Mouse (Mus musculus) cerebellum, adult 11-12 months (tissue): ENCODE data around the gene Mgat5b.
"Not testable (repeated sequence)": the region's sequence is repeated elsewhere in the genome, so short reads cannot be mapped to it uniquely, and the experiment has no call there.

Experiments
- DNase-seq: peaks from one replicate; pipeline ENCODE4 v3.0.0; 2022

Gene Mgat5b

GRCm38 (mm10) chr11:116918323-116919185, at the start of gene Mgat5b:
Mgat5b (plus strand) TSS chr11:116918863.
- DNase-seq = peak; percentile 73

GRCm38 (mm10) chr11:116869223-116869622, 49.4 kb upstream of the Mgat5b start:
- no peak for DNase-seq

GRCm38 (mm10) chr11:116869641-116870040, 49.0 kb upstream of the Mgat5b start:
- DNase-seq = no peak

DNA sequence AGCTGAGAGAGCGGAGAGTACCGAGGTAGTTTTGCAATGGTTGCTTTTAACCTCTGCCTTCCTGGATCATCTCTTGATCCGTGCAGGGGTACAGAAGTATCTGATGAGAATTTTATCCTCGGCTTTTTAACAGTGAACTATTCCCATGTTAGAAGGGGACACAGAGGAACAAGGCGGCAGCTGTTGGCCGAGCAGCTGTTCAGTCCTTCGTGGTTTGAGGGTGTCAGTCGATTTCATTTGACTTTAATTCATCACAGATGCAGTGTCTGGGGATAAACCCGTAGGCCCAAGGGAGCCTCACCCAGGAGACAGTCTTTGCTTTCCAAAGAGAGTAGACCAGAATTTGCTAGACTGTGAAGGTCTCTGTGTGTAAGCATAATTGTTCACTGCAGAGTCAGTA, 47.1 kb upstream of the Mgat5b start:
- no peak for DNase-seq

- DNase-seq = no peak
These were observed 44.7 kb upstream of the Mgat5b start for GRCm38 (mm10) chr11:116873987-116874386.

GRCm38 (mm10) chr11:116878454-116878853, 40.2 kb upstream of the Mgat5b start:
- no peak for DNase-seq

- DNase-seq = no peak
These were observed 37.8 kb upstream of the Mgat5b start for GRCm38 (mm10) chr11:116880839-116881238.

GRCm38 (mm10) chr11:116881440-116881839, 37.2 kb upstream of the Mgat5b start:
- no peak for DNase-seq

- DNase-seq = no peak
These were observed 36.2 kb upstream of the Mgat5b start for GRCm38 (mm10) chr11:116882446-116882845.

DNA sequence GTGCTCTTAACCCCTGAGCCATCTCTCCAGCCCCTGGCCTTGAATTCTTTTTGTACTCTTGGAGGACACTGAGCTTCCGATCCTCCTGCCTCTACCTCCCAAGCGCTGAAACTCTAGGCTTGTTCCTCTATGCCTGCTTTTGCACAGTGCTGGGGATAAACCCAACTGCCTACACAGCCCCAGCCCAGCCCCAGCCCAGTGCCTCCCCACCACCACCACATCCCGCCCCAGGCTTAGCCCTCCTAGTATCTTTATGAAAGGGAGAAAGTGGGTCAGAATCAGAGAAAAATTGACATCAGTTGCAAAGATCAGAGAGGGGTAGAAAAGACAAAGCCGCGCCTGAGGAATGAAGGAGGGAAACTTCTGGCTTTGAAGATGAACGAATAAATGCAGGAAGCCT, 34.6 kb upstream of the Mgat5b start:
- DNase-seq = no peak

- peak; percentile 71 for DNase-seq
These were observed 33.1 kb upstream of the Mgat5b start for GRCm38 (mm10) chr11:116885275-116886151.

DNA sequence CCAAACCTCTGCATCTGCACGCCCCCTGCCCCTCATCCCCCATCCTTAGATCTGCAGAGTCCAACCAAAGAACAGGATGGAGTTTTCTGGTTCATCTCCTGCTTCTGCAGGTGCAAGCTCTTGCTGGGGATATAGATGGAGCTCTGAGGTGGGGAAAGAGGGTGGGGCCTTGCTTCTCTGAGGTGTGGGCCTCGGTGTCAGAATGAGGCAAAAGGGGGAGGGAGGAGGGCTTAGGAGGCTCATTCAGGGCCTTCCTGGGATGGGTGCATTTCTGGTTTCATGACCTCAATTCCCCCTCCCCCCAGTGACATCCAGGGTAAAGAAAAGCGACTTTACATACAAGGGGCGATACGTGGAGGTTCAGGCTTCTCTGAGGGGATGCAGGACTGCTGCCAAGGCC, 31.5 kb upstream of the Mgat5b start:
- DNase-seq = no peak

DNA sequence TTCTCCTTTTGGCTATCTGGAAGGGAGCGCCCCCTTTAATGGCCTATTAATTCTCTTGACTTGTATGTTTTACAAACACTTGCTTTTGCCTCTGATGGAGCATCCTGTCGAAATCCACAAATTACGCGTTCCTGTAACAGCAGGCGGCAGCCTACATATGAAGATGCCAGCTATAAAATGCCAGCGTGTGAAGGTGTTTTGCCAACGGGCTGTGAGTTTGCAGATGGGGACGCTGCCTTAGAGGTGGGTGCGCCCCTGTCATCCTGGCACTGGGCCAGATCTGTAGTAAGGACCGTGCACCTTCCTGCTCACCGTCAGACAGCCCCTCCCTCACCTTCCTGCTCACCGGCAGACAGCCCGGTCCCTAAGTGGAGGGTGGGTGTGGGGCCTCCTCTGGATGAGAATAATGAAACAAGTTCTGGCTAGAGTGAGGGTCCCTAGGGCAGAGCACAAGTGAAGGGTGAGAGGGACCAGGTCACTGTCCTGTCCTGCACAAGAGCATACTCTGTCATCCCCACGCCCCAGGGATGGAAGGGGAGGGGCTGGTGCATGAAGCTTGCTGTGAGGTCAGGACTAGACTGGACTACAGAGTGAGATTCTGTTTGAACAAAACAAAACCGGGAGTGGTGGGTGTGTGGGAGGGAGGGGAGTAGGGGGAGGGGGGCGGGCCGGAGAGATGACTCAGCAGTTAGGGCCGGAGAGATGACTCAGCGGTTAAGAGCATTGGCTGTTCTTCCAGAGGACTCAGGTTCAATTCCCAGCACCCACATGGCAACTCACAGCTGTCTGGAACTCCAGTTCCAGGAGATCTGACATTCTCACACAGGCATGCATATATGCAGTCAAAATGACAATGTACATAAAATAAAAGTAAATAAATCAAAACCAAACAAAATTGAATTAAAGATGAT, 24.9 kb upstream of the Mgat5b start:
- no peak for DNase-seq

- DNase-seq = no peak
These were observed 23.3 kb upstream of the Mgat5b start for GRCm38 (mm10) chr11:116895402-116895801.

DNA sequence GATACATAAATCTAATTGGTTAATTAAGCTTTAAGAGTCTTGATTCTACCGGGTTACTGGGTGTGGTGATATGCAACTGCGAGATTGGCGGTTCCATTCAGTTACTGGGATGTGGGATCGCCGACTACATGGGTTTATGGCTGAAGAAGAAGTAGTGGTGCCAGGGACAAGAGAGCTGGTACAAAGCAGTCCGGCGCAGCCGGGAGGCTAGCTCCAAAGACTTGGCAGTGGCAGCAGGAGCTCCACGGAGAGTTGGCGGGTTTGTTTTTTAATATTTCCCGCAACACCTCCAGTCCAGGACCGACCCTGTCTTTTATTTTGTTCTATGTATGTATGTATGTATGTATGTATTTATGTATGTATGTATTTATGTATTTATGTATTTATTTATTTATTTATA, 19.4 kb upstream of the Mgat5b start:
- no peak for DNase-seq

GRCm38 (mm10) chr11:116902588-116902987, 16.1 kb upstream of the Mgat5b start:
- not testable (repeated sequence) for DNase-seq

- no peak for DNase-seq
These were observed 12.8 kb upstream of the Mgat5b start for GRCm38 (mm10) chr11:116905741-116906456.

GRCm38 (mm10) chr11:116913573-116913972, 5.1 kb upstream of the Mgat5b start:
- DNase-seq = no peak

GRCm38 (mm10) chr11:116914267-116914885, 4.3 kb upstream of the Mgat5b start:
- DNase-seq = no peak

DNA sequence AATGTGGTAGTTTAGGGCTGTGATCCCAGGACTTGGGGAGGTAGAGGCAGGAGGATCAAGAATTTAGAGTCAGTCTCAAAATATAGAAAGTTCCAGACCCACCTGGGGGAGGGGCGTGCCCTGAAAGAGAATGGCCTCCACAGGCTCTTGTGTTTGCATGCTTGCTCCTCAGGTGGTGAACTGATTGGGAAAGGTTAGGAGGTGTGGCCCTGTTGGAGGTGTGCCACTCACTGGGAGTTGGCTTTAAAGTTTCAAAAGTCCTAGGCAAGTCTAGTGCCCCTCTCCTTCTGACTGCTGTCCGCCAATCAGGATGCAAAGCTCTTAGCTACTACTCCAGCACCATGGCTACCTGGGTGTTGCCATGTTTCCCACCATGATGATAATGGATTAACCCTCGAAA, 3.4 kb upstream of the Mgat5b start:
- no peak for DNase-seq

GRCm38 (mm10) chr11:116917361-116917760, 1.3 kb upstream of the Mgat5b start:
- no peak for DNase-seq
